Mouse (Mus musculus) retina, adult 2 months (tissue): Measurements from ENCODE around the gene Fam151b.

Experiments
- DNase-seq: peaks from one replicate; pipeline ENCODE4 v3.0.0-alpha.2; 2012; ENCODE audit warnings: low read depth, low spot score

Gene Fam151b

GRCm38 (mm10) chr13:92483852-92484463, at the start of gene Fam151b:
Gene Fam151b (minus strand): TSS chr13:92484015.
- DNase-seq, result peak; percentile 86

GRCm38 (mm10) chr13:92532216-92532615, 48.4 kb upstream of the Fam151b start:
- DNase-seq, result no peak

GRCm38 (mm10) chr13:92531237-92531636, 47.4 kb upstream of the Fam151b start:
- no peak for DNase-seq

DNA sequence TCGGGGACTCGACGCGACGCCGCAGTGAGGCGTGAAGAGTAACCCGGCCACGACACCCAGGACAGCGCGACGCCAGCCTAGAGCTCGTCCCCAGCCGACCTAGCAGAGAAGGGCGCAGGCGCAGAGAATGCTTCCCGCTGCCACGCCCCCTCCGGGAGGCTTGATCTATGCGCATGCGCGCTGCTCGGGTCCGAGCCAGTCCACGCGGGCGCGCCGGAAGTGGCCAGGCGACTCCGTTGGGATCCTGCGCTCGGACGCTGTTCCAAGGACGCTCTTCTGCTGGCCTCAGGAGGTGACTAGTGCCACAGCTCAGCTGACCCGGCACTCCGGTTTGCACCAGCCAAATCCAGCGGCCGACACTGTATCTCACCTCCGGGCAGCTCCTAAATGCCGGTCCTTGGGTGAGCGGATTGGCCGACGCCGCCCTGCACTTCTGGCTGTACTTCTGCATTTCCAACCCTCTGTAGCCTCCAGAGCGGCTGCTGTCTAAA, 47.0 kb upstream of the Fam151b start, which contains the start of gene Zfyve16:
Zfyve16 (minus strand) TSS at position 148 of the 491 bp plus-strand sequence.
- DNase-seq, result peak; percentile 90

DNA sequence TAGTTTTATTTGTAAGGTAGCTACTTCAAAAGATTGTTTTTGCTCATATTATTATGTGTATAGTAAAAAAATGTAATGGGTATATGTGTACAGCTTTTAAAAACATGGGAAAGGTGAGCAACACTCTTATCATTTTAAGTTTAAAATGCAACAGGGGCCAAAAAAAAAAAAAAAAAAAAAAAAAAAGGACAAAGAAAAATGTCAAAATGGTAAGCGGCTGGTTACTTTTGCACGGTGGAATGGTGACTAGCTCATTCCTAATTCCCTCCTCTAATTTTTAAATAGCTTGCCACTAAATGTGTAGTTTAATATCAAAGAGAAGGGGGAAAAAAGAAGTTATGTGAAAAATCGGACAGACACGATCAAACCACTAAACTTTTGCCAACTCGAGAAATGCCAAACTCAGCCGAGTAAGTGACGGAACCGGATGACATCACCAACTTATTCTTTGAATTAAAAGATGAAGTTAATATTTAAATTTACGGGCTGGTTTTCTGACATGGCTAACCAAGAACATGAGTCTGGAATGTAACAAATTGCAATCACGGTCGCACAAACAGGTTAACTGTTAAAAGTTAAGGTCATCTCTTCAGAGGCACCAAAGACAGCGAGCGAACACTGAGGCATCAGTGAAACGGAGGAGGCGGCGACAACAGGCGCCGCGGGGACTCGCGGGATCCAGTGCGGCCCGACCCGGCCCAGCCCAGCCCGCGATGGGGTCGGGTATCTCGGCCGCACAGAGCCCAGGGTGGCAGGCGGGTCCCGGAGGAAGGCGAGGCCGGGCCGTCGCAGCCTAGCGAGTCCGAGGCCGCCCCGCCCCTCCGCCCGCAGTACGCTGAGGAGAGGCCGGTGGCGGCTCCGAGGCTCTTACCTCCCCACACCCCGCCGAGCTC, 46.3 kb upstream of the Fam151b start:
- DNase-seq, result no peak

GRCm38 (mm10) chr13:92523178-92523813, 39.5 kb upstream of the Fam151b start:
- DNase-seq, result no peak

DNA sequence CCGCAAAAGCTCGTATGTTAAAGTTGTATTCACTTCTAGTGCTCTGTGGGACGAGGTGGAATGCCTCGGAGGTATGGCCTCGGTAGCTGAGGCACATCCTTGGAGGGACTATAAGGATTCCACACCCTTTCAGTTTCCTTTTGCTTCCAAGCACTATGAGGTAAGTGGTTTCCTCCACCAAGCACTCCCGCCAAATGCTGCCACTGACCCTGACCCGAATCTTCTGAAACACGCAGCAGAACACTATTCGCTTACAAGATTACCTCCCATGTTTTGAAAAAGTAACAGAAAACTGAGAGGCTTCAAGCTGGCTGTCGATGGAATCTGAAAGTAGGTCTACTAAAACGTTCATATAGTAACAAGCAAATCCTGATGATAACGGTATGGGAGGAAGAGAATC, 21.1 kb upstream of the Fam151b start:
- no peak for DNase-seq

DNA sequence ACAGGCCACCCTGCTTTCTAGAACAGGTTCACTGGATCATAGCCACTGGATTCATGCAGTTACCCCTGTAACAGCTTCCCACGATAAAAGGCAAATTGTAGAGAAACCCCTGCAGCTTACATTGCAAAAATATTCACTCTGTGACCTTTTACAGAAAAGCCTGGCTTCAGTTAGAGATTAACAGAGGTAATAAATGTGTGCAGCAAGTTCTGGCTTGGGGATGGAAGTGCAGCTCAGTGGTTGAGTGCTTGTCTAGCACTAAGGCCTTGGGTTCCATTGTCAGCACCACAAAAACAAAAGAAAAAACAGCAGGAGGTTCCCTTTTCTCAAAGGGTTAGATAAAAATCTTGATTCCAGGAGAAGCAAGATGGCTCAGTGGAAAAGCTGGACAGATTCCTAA, 8.1 kb upstream of the Fam151b start:
- no peak for DNase-seq

- no peak for DNase-seq
Observed at GRCm38 (mm10) chr13:92490817-92491216, 7.0 kb upstream of the Fam151b start.

- peak; percentile 13 for DNase-seq
Observed at GRCm38 (mm10) chr13:92483348-92483747, 467 bp downstream of the Fam151b start.

DNA sequence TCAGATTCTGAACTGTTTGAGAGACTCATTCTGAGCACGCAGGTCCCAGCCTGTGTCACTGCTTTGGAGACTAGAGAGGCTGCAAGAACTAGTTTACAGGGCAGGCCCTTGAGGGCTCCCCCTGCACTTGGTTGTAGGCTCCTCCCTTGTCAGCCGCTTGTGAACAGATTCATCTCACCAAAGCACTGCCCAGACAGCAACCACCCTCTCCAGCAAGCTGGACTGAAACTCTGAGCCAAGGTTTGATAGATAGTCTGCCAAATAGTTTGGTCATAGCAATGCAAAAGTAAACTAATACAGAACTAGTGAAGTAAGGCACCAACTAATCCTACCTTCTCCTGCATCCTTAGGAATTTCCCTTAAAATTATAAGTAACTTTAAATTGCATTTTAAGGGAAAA, 13.7 kb downstream of the Fam151b start:
- DNase-seq, result no peak

- DNase-seq, result no peak
Observed at GRCm38 (mm10) chr13:92469381-92469780, 14.4 kb downstream of the Fam151b start.

- no peak for DNase-seq
Observed at GRCm38 (mm10) chr13:92467891-92468290, 15.9 kb downstream of the Fam151b start.

GRCm38 (mm10) chr13:92464698-92465097, 19.1 kb downstream of the Fam151b start:
- DNase-seq, result no peak

GRCm38 (mm10) chr13:92446872-92447271, 36.9 kb downstream of the Fam151b start:
- DNase-seq, result no peak

GRCm38 (mm10) chr13:92440286-92440685, 43.5 kb downstream of the Fam151b start:
- no peak for DNase-seq

DNA sequence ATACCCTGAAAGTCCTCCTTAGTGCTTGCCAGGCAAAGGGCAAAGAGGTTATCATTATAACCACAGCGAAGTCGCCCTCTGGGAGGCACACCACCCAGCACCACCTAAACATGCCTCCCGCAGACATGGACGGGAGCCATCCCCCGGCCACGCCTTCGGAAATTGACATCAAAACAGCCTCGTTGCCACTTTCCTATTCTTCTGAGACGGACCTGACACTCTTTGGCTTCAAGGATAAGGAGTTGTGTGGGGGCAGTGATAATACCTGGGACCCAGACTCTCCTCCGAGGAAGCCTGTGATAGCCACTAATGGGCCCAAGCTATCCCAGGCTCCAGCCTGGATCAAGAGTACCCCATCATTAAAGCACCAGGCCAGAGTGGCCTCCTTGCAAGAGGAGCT, 45.2 kb downstream of the Fam151b start:
- no peak for DNase-seq

GRCm38 (mm10) chr13:92427351-92427855, 56.4 kb downstream of the Fam151b start:
- DNase-seq, result no peak

- no peak for DNase-seq
Observed at GRCm38 (mm10) chr13:92426294-92427051, 57.3 kb downstream of the Fam151b start.

- no peak for DNase-seq
Observed at GRCm38 (mm10) chr13:92425758-92426264, 58.0 kb downstream of the Fam151b start, which contains the start of gene Ankrd34b. Gene Ankrd34b (plus strand): TSS chr13:92425896.

DNA sequence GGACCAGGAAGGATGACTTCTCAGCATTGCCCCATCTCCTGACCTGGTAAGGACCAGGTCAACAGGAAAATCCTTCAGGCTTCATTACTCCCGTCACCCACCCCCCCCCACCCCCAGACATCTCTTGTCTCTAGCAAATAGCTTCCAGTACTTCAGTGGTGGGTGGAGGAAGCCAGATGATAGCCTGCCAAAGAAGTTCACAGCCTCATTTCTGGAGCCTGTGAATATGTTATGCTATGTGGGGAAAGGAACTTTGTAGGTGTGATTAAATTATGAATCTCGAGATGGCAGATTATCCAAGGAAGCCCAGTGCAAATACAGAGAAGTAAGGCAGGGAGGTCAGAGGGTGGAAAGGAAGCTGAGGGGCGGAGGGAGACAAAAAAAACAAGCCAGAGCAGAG, 60.1 kb downstream of the Fam151b start:
- no peak for DNase-seq
